Mouse (Mus musculus) mature B cell (primary cell): ENCODE data around the gene Rhox2a.
"Not testable (repeated sequence)": the region's sequence is repeated elsewhere in the genome, so short reads cannot be mapped to it uniquely, and the experiment has no call there.

ENCODE experiments used
- in situ Hi-C: fragments of 300-500 bp; cut with MboI; formaldehyde crosslinking; loops from 2 replicates; pipeline ENCODE4 v1.14.3; 2019

The Rhox2a gene

GRCm38 (mm10) chrX:37244676-37245075 is at the start of gene Rhox2a:
Gene Rhox2a, plus strand, starts transcription at chrX:37244976.
- in situ Hi-C loops, result not testable (repeated sequence)

GRCm38 (mm10) chrX:37198676-37199075 is 46.1 kb upstream of the Rhox2a start:
- in situ Hi-C loops, result no loop called here

- in situ Hi-C loops, result no loop called here
Measured at GRCm38 (mm10) chrX:37210941-37211340, 33.8 kb upstream of the Rhox2a start, which contains the start of gene Gm9. Gene Gm9, minus strand, starts transcription at chrX:37211041.

- in situ Hi-C loops, result not testable (repeated sequence)
Measured at GRCm38 (mm10) chrX:37222158-37222557, 22.6 kb upstream of the Rhox2a start, which contains the start of gene Rhox1. Gene Rhox1, minus strand, starts transcription at chrX:37222258.

GRCm38 (mm10) chrX:37249619-37250018 is 4.8 kb downstream of the Rhox2a start, which contains the start of gene Rhox3a:
Gene Rhox3a, plus strand, starts transcription at chrX:37249919.
- in situ Hi-C loops, result not testable (repeated sequence)

- in situ Hi-C loops, result not testable (repeated sequence)
Measured at GRCm38 (mm10) chrX:37265038-37265437, 20.3 kb downstream of the Rhox2a start, which contains the start of gene Rhox4a. Gene Rhox4a, plus strand, starts transcription at chrX:37265338.
